Mouse (Mus musculus) ES-E14 (cell line): ENCODE measurements around the gene Hoxd13.

Source experiments
- CHD2 ChIP-seq: IDR thresholded peaks from 2 replicates; pipeline ENCODE4 v1.6.1; 2014; ENCODE audit warnings: mild to moderate bottlenecking, low read depth, low read length, inconsistent platforms
- HCFC1 ChIP-seq: IDR thresholded peaks from 2 replicates; pipeline ENCODE4 v1.6.1; 2012; ENCODE audit warnings: low read length, inconsistent platforms, borderline replicate concordance; ENCODE audit not compliant: insufficient read depth
- MAFK ChIP-seq: IDR thresholded peaks from 2 replicates; pipeline ENCODE4 v1.6.1; 2014; ENCODE audit warnings: mild to moderate bottlenecking, low read depth, low read length, inconsistent platforms; ENCODE audit not compliant: insufficient read depth
- ZC3H11A ChIP-seq: IDR thresholded peaks from 2 replicates; pipeline ENCODE4 v1.6.1; 2012; ENCODE audit warnings: low read depth, mild to moderate bottlenecking, inconsistent platforms, low read length, borderline replicate concordance

DNA sequence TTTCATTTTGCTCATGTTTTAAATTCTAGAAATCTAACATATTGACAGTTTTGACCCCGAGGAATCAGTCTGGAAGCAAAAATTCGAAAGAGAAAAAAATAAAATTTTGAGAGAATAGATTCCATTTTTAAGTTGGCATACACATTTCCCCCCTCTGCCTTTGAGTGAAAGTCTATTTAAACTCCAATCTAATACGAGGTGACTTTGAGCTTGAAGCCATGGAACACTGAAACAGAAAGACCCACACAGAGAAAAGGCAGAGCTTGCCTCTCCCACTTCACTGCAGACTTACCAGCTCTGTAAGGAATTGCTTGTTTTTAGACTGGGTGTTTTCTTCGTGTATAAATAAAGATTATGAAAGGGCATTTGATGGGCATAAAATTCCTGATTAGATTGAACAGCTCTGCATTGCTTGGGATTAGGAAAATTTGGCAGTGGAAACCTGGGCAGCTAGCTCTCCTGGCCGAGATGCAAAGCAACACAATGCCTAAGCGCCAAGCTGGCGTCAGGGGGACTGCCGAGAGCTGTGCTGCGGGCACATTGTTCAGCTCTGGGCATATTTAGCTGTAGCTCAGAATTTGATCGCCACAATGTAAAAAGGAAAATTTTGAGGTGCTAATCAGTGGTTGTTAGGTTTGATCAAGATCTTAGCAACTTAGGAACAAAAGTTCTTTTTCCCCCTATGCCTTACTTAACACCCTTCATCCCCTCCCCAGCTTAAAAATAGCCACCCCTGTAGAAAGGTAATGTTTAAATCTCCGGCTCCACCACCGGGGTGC lies 20.9 kb downstream of the Hoxd13 start:
- TF ChIP-seq CHD2 = no peak
- TF ChIP-seq ZC3H11A = no peak
- no peak for TF ChIP-seq HCFC1
- TF ChIP-seq MAFK = no peak
